Mouse (Mus musculus) left cerebral cortex, postnatal 25 days (tissue): ENCODE data around the gene Klhl9. TPM values are rescaled to one million over a fixed set of nuclear protein-coding genes. Genes with fewer than 3 reads are reported as not detected.
"Not testable (repeated sequence)": the region's sequence is repeated elsewhere in the genome, so short reads cannot be mapped to it uniquely, and the experiment has no call there.

ENCODE experiments used
- DNase-seq, 2 experiments: peaks; one replicate each; pipeline ENCODE4 v3.0.0; 2022; ENCODE audit warnings: low spot score in 2 of 2, mixed read lengths in 1 of 2
- intact Hi-C: fragments of 180-260 bp; cut with DNase I; formaldehyde crosslinking; loops from one replicate; pipeline ENCODE4 v1.15.1; 2025
- total RNA-seq, 2 experiments: library from RNA; stranded (reverse); gene quantifications; 2 replicates each; pipeline ENCODE4 v1.2.3; 2021

The Klhl9 gene
- 100 to 1,000 TPM; 104 to 108 TPM for total RNA-seq

- peak; percentile 90 to 92 for DNase-seq
- intact Hi-C loops: no loop called here
Measured at GRCm38 (mm10) chr4:88721791-88722721, at the start of gene Klhl9, which contains the start of gene Gm26566. Gene Klhl9 (minus strand): TSS chr4:88722465. Gene Gm26566 (plus strand): TSS chr4:88721805.

- peak; percentile 19 to 30 for DNase-seq
- intact Hi-C loops: not testable (repeated sequence)
Measured at GRCm38 (mm10) chr4:88763384-88764018, 41.2 kb upstream of the Klhl9 start.

- DNase-seq: peak in 1 of 2 experiments; percentile 14
Measured at GRCm38 (mm10) chr4:88762341-88762740, 40.1 kb upstream of the Klhl9 start.

GRCm38 (mm10) chr4:88761776-88762175, 39.5 kb upstream of the Klhl9 start:
- intact Hi-C loops: not testable (repeated sequence)
- peak; percentile 63 to 67 for DNase-seq

More at GRCm38 (mm10) chr4:88762341-88762740, 40.1 kb upstream of the Klhl9 start:
- intact Hi-C loops: not testable (repeated sequence)

GRCm38 (mm10) chr4:88760431-88760830, 38.2 kb upstream of the Klhl9 start:
- DNase-seq: peak; percentile 37 to 46
- intact Hi-C loops: not testable (repeated sequence)

GRCm38 (mm10) chr4:88759610-88760268, 37.5 kb upstream of the Klhl9 start, which contains the start of gene Gm13283:
Gene Gm13283 (plus strand): TSS chr4:88760119.
- peak in 1 of 2 experiments; percentile 32 for DNase-seq
- intact Hi-C loops: not testable (repeated sequence)

- DNase-seq, intact Hi-C loops: not testable (repeated sequence)
Measured at GRCm38 (mm10) chr4:88758751-88759150, 36.5 kb upstream of the Klhl9 start.

GRCm38 (mm10) chr4:88757628-88758031, 35.4 kb upstream of the Klhl9 start:
- intact Hi-C loops: not testable (repeated sequence)
- peak; percentile 88 to 92 for DNase-seq

GRCm38 (mm10) chr4:88756581-88757513, 34.6 kb upstream of the Klhl9 start:
- DNase-seq, intact Hi-C loops: not testable (repeated sequence)

- DNase-seq: peak; percentile 63 to 67
- intact Hi-C loops: not testable (repeated sequence)
Measured at GRCm38 (mm10) chr4:88754818-88755340, 32.6 kb upstream of the Klhl9 start, which contains the start of gene Gm13271. Gene Gm13271 (plus strand): TSS chr4:88754868.

- DNase-seq: no peak
- intact Hi-C loops: loop anchor here (5.0 kb wide), 1 partner anchor 62 kb away; no protein-coding TSS in a partner anchor
Measured at GRCm38 (mm10) chr4:88749926-88750325, 27.7 kb upstream of the Klhl9 start.

- intact Hi-C loops: no loop called here
Measured at GRCm38 (mm10) chr4:88744207-88744606, 21.9 kb upstream of the Klhl9 start.

GRCm38 (mm10) chr4:88742771-88743371, 20.6 kb upstream of the Klhl9 start:
- no peak for DNase-seq
- intact Hi-C loops: no loop called here

More at GRCm38 (mm10) chr4:88744207-88744606, 21.9 kb upstream of the Klhl9 start:
- DNase-seq: no peak

GRCm38 (mm10) chr4:88741426-88741825, 19.2 kb upstream of the Klhl9 start:
- no peak for DNase-seq

GRCm38 (mm10) chr4:88739036-88739435, 16.8 kb upstream of the Klhl9 start:
- DNase-seq: no peak
- intact Hi-C loops: no loop called here

More at GRCm38 (mm10) chr4:88741426-88741825, 19.2 kb upstream of the Klhl9 start:
- intact Hi-C loops: no loop called here

- DNase-seq: peak in 1 of 2 experiments; percentile 38
- intact Hi-C loops: no loop called here
Measured at GRCm38 (mm10) chr4:88738480-88738879, 16.2 kb upstream of the Klhl9 start.

GRCm38 (mm10) chr4:88727324-88727723, 5.1 kb upstream of the Klhl9 start:
- DNase-seq: no peak
- intact Hi-C loops: loop anchor here (2.0 kb wide), 1 partner anchor 31 kb away; no protein-coding TSS in a partner anchor

GRCm38 (mm10) chr4:88726727-88727126, 4.5 kb upstream of the Klhl9 start:
- intact Hi-C loops: loop anchor here (2.0 kb wide), 1 partner anchor 30 kb away; no protein-coding TSS in a partner anchor
- no peak for DNase-seq
